Mouse (Mus musculus): ENCODE data around the gene Tmem80.

Gene Tmem80

GRCm38 (mm10) chr7:141371942-141372595 lies 44.5 kb downstream of the Tmem80 start:
- Histone ChIP-seq H3K4me1 (replicated peaks; ENCODE audit: low read depth, low read length) (peaks cover 75% of the 10 kb centered on the region), H3K4me3 (replicated peaks; ENCODE audit: low read length) (no peak overlapping the region), H3K36me3 (ENCODE audit: insufficient read depth, low read length) (no peaks in the 10 kb centered on the region), H3K9me3 (ENCODE audit: low read length) (no peaks in the 10 kb centered on the region), H3K27me3 (ENCODE audit: insufficient read depth, low read length) (no peaks in the 10 kb centered on the region; the same call in 1 of the 2 replicates)
- TF ChIP-seq NANOG (IDR thresholded peaks at IDR 0.05; ENCODE audit: borderline replicate concordance, low read length) (no peak), POU5F1 (IDR thresholded peaks at IDR 0.05; ENCODE audit: borderline replicate concordance, low read length) (no peak), CTCF (conservative IDR thresholded peaks at IDR 0.05; ENCODE audit: low read length) (no peak)

- Histone ChIP-seq H3K27me3 (ENCODE audit: insufficient read depth, low read length) (no peaks in the 10 kb centered on the region), H3K4me3 (replicated peaks; ENCODE audit: low read length) (no peak overlapping the region), H3K4me1 (replicated peaks; ENCODE audit: low read depth, low read length) (peaks cover 69% of the 10 kb centered on the region), H3K9me3 (ENCODE audit: low read length) (no peaks in the 10 kb centered on the region), H3K36me3 (ENCODE audit: insufficient read depth, low read length) (no peaks in the 10 kb centered on the region)
- TF ChIP-seq POU5F1 (IDR thresholded peaks at IDR 0.05; ENCODE audit: borderline replicate concordance, low read length) (no peak), CTCF (conservative IDR thresholded peaks at IDR 0.05; ENCODE audit: low read length) (no peak), NANOG (IDR thresholded peaks at IDR 0.05; ENCODE audit: borderline replicate concordance, low read length) (no peak)
Observed at GRCm38 (mm10) chr7:141373611-141374010, 46.1 kb downstream of the Tmem80 start.

GRCm38 (mm10) chr7:141374399-141374798 lies 46.9 kb downstream of the Tmem80 start:
- H3K4me1 ChIP-seq (replicated peaks; ENCODE audit: low read depth, low read length): peaks cover 65% of the 10 kb centered on the region
- H3K9me3 ChIP-seq (ENCODE audit: low read length): no peaks in the 10 kb centered on the region
- no peaks in the 10 kb centered on the region for H3K36me3 ChIP-seq (ENCODE audit: insufficient read depth, low read length)
- no peak overlapping the region for H3K4me3 ChIP-seq (replicated peaks; ENCODE audit: low read length)
- no peaks in the 10 kb centered on the region for H3K27me3 ChIP-seq (ENCODE audit: insufficient read depth, low read length)
- TF ChIP-seq POU5F1 (IDR thresholded peaks at IDR 0.05; ENCODE audit: borderline replicate concordance, low read length) (no peak), CTCF (conservative IDR thresholded peaks at IDR 0.05; ENCODE audit: low read length) (no peak), NANOG (IDR thresholded peaks at IDR 0.05; ENCODE audit: borderline replicate concordance, low read length) (no peak)

- no peaks in the 10 kb centered on the region for H3K9me3 ChIP-seq (ENCODE audit: low read length)
- H3K36me3 ChIP-seq (ENCODE audit: insufficient read depth, low read length): no peaks in the 10 kb centered on the region
- peaks cover 55% of the 10 kb centered on the region for H3K4me1 ChIP-seq (replicated peaks; ENCODE audit: low read depth, low read length)
- 0 out of 2 replicates have a peak, but pooled peaks cover 3% of the 10 kb centered on the region for H3K27me3 ChIP-seq (ENCODE audit: insufficient read depth, low read length)
- no peak overlapping the region for H3K4me3 ChIP-seq (replicated peaks; ENCODE audit: low read length)
- TF ChIP-seq NANOG (IDR thresholded peaks at IDR 0.05; ENCODE audit: borderline replicate concordance, low read length) (no peak), CTCF (conservative IDR thresholded peaks at IDR 0.05; ENCODE audit: low read length) (no peak), POU5F1 (IDR thresholded peaks at IDR 0.05; ENCODE audit: borderline replicate concordance, low read length) (no peak)
Observed at GRCm38 (mm10) chr7:141379584-141379983, 52.0 kb downstream of the Tmem80 start.

- TF ChIP-seq NANOG (IDR thresholded peaks at IDR 0.05; ENCODE audit: borderline replicate concordance, low read length) (no peak), CTCF (conservative IDR thresholded peaks at IDR 0.05; ENCODE audit: low read length) (no peak), POU5F1 (IDR thresholded peaks at IDR 0.05; ENCODE audit: borderline replicate concordance, low read length) (no peak)
- Histone ChIP-seq H3K36me3 (ENCODE audit: insufficient read depth, low read length) (no peaks in the 10 kb centered on the region), H3K27me3 (ENCODE audit: insufficient read depth, low read length) (peaks cover 12% of the 10 kb centered on the region; the same call in 1 of the 2 replicates), H3K9me3 (ENCODE audit: low read length) (no peaks in the 10 kb centered on the region), H3K4me3 (replicated peaks; ENCODE audit: low read length) (no peak overlapping the region), H3K4me1 (replicated peaks; ENCODE audit: low read depth, low read length) (peaks cover 50% of the 10 kb centered on the region)
Observed at GRCm38 (mm10) chr7:141381068-141381835, 53.7 kb downstream of the Tmem80 start.

Data from E14TG2a.4 (cell line).